Mouse (Mus musculus): ENCODE measurements around the gene Tmem260.

- TF ChIP-seq POLR2A (IDR thresholded peaks at IDR 0.05; ENCODE audit: insufficient read depth, low read depth, low read length) (no peak), CTCF (IDR thresholded peaks at IDR 0.05) (no peak)
These were observed 26.3 kb downstream of the Tmem260 start for GRCm38 (mm10) chr14:48472179-48472578.
